Mouse (Mus musculus) ZHBTc4 (cell line): ENCODE data around the gene Tas2r139.
A peak's percentile ranks its signal among the peaks of the same experiment; 100 is the strongest.

ENCODE experiments used
- DNase-seq: peaks from one replicate; pipeline ENCODE4 v3.0.0-alpha.2; 2011; ENCODE audit warnings: low read depth, low spot score

The Tas2r139 gene

DNA sequence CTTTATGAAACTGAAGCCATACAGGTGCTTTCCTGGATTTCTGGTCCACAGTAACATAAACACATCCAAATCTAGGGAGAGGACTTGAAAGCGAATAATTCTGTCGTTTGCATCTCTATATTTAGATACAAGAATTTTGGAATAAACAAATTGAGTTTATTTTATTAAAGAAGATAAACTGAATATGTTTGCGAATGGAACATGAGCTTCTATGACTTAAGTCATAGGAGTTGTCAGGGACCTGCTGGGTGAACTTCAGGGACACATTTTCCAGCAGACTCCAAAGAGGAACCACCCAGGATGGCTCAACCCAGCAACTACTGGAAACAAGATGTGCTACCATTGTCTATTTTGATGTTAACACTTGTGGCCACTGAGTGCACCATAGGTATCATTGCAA is at the start of gene Tas2r139:
Gene Tas2r139, plus strand, starts transcription at position 301 of the 400 bp plus-strand sequence.
- no peak for DNase-seq

DNA sequence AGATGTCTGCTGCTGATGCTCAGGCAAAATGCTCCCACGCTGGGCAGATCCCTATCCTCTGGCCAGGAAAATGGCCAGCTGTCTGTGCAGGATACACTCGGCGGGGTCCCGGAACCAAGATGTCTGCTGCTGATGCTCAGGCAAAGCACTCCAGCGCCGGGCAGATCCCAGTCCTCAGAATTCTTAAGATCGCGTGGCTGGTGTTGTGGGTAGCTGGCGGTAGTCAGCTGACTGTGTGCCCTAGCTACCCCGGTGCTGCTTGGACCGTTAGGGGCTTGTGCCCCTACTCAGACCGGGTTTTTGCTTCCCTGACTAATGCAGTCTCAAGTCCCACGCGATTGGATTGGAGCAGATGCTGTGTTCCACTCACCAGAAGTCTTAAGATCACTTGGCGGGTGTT is 10.4 kb downstream of the Tas2r139 start:
- peak; percentile 67 for DNase-seq

DNA sequence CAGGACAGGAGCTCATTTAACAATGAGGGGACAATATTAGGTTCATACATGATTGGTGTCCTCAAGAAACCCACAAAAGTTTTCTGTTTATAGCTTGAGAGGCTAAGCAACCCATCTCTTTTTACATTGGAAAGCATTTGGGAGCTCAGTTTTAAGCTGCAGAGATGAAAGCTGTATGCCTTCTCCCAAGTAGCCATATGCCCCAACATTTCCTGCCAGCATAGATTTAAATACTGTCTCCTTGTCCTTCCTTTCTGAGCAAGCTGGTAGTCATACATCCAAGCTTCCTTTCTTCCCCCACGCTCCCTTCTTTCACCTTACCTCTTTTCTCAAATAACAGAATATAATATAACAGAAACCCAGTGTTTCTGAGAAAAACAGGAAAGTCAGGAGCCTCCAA is 41.7 kb downstream of the Tas2r139 start:
- no peak for DNase-seq

DNA sequence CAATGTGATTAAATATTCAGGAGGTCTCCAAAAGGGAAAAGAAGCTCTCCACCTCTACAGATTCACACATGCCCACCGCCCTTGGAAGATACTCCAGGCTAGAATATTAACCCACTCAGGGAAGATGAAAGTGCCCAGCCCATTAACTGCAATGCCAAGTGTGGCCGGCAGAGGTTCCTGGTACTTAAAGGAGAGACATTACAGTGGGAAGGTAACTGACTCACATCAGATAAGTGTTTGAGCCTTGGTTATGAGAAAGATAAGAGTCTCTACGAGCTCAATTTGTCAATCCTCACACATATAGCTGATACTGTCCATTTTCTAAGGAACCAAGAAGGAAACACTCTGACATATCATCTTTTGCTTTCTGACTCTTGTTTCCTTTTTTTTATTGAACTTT is 45.5 kb downstream of the Tas2r139 start:
- DNase-seq, result peak; percentile 33
